Mouse (Mus musculus) olfactory bulb, adult 2 months (tissue): ENCODE data around the gene Cracr2b.

Experiments
- CTCF ChIP-seq: fragments of 200-500 bp; IDR thresholded peaks from 2 replicates; pipeline ENCODE4 v1.5.1; 2012; ENCODE audit warnings: low read depth, mild to moderate bottlenecking, low read length, moderate library complexity; ENCODE audit not compliant: insufficient read depth
- POLR2A ChIP-seq: fragments of 200-500 bp; IDR thresholded peaks from 2 replicates; pipeline ENCODE4 v1.6.1; 2012; ENCODE audit warnings: mild to moderate bottlenecking, low read depth, low read length, moderate library complexity; ENCODE audit not compliant: insufficient read depth

DNA sequence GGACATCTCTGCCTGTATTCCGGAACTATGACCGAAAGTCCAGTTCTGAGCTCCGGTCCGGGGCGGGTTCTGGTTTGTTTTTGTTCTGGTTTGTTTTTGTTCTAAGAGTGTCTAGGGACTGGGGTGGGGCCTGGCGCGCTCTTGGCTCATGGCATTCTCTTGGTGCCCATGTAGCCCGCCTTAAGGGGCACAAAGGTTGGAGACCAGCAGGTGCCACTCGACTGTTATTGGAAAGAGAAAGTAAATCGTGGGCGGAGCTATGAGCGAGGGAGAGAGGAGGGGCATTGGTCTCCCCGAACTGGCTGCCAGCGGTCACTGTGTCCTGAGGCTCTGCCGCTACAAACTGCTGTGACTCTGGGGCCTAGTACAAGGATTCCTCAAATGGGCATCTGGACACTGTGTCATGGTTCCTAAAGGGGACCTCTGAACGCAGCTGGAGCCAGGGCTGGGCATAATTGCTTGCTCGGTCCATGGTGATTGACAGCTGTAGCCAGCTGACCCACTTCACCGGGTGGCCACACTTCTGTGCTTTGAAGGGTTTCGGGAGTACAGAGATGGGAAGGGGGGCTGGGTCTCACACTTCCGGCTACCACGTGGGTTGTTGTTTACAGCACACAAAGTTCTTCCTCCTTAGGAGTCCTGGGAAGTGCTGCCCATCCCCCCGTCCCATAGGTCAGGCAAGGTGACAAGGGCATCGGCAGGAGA lies 5.1 kb upstream of the Cracr2b start:
- TF ChIP-seq POLR2A (no peak), CTCF (no peak)
